Mouse (Mus musculus) liver, adult 2 months (tissue): ENCODE results near the gene Clcn7. TPM values are rescaled to one million over a fixed set of nuclear protein-coding genes. Genes with fewer than 3 reads are reported as not detected.

Experiments used
- DNase-seq: peaks from one replicate; pipeline ENCODE4 v3.0.0-alpha.2; 2011; ENCODE audit warnings: low read depth, low spot score; ENCODE audit errors: extremely low read depth
- H3K27ac ChIP-seq: fragments of 200-500 bp; replicated peaks from 2 replicates; pipeline ENCODE4 v1.5.1; 2012; ENCODE audit warnings: low read depth, mild to moderate bottlenecking, control low read depth, inconsistent platforms, low read length; ENCODE audit not compliant: insufficient read depth
- H3K27me3 ChIP-seq: fragments of 200-500 bp; 2 replicates; pipeline ENCODE4 v1.6.1; 2012; ENCODE audit warnings: mild to moderate bottlenecking, moderate library complexity, low read length, inconsistent platforms; ENCODE audit not compliant: control insufficient read depth, insufficient read depth
- H3K36me3 ChIP-seq: fragments of 200-500 bp; 2 replicates; pipeline ENCODE4 v1.6.1; 2012; ENCODE audit warnings: low read length, inconsistent platforms; ENCODE audit not compliant: control insufficient read depth, insufficient read depth
- H3K4me1 ChIP-seq: fragments of 200-500 bp; 2 replicates; pipeline ENCODE4 v1.6.1; 2011; ENCODE audit warnings: low read length; ENCODE audit not compliant: control insufficient read depth, insufficient read depth
- H3K4me3 ChIP-seq: fragments of 200-500 bp; 2 replicates; pipeline ENCODE4 v1.5.1; 2011; ENCODE audit warnings: low read depth, mild to moderate bottlenecking, control low read depth, low read length, moderate library complexity; ENCODE audit not compliant: insufficient read depth
- H3K79me2 ChIP-seq: fragments of 200-500 bp; 2 replicates; pipeline ENCODE4 v1.6.1; 2012; ENCODE audit warnings: inconsistent platforms, mild to moderate bottlenecking, low read length, moderate library complexity; ENCODE audit not compliant: control insufficient read depth, insufficient read depth
- H3K9ac ChIP-seq: fragments of 200-500 bp; 2 replicates; pipeline ENCODE4 v1.6.1; 2012; ENCODE audit warnings: low read depth, mild to moderate bottlenecking, control low read depth, inconsistent platforms, low read length
- CTCF ChIP-seq: fragments of 200-500 bp; IDR thresholded peaks from 2 replicates; pipeline ENCODE4 v1.5.1; 2011; ENCODE audit warnings: low read depth, low read length, control low read depth
- POLR2A ChIP-seq: fragments of 200-500 bp; IDR thresholded peaks from 2 replicates; pipeline ENCODE4 v1.6.1; 2011; ENCODE audit warnings: low read length, control low read depth; ENCODE audit not compliant: insufficient read depth; ENCODE audit errors: extremely low read depth
- WGBS: fragments of 180-500 bp; shearing (Covaris S2); methylation state at CpG from one replicate; pipeline ENCODE4 v1.1.7; 2018; 5-methylcytosine and 5-hydroxymethylcytosine counted together
- polyA plus RNA-seq: library from polyadenylated mRNA; depleted of rRNA; stranded (reverse); fragments of >200 nt; gene quantifications from 2 replicates; pipeline ENCODE4 v1.2.3, GENCODE M21; 2012
- total RNA-seq: library from RNA; depleted of rRNA; stranded (reverse); fragments of >200 nt; gene quantifications from 2 replicates; pipeline ENCODE4 v1.2.3, GENCODE M21; 2014

The Clcn7 gene
- total and polyA plus RNA-seq, 2 experiments, result 17.9 to 30.5 TPM

DNA sequence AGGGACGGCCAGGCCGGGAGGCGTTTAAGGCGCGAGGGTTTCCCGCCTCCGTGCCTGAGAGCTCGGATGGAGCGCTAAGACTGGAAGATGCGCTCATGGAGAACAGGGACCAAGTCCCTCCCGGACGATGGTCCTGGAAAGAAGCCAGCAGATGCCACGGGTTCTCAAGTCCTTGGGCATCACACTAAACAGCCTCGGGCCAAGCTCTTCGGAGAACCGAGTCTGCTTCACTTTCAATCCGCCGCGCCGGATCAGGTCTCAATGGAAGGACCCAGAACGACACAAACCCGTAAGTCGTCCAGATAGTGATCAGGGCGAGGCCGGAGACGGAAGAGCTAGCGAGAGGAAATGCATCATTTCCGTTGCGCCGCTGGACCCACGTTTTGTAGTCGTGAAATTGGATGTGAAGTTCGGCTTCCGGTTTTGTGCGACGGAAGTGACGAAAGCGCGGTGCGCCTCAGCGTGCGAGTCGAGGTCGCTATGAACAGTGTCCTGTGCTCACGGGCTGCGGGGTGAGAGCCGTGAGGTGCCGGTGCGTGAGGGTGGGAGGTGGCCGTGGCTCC is 51.0 kb downstream of the Clcn7 start, which contains the start of gene BC003965:
Gene BC003965 (plus strand): TSS at position 426 of the 563 bp plus-strand sequence.
- peak; percentile 95 for DNase-seq
- Histone ChIP-seq H3K27me3 (no peaks in the 10 kb centered on the region), H3K4me1 (peaks cover 10% of the 10 kb centered on the region), H3K36me3 (no peaks in the 10 kb centered on the region), H3K9ac (peak within 1 kb of the TSS; percentile 80), H3K4me3 (peak within 1 kb of the TSS; percentile 76), H3K79me2 (peaks cover 18% of the 10 kb centered on the region), H3K27ac (peak within 1 kb of the TSS; percentile 50)
- no peak for TF ChIP-seq CTCF
- TF ChIP-seq POLR2A, result peak; percentile 37
- under 1% methylated on average over 50 of the region's 50 CpGs for WGBS

DNA sequence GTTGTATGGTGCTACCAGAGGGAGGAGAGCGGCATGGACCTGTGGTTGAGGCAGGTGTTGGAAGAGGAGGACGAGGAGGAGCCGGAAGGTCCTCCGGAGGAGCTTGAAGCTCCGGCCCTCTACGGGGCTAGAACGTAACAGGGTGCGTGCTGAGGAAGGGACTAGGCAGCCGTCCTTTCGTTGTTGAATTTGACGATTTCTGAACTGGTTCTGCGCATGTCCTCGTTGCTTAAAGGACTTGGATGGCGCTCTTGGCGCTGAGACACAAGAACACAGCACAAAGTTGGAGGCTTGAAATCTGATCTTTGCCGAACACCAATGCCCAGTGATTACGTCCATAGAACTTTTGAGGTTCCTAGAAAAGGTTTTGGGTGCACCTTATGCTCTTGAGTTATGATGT is 51.8 kb downstream of the Clcn7 start:
- peaks cover 12% of the 10 kb centered on the region for H3K4me1 ChIP-seq
- TF ChIP-seq POLR2A, result no peak
- TF ChIP-seq CTCF, result no peak
- peak; percentile 17 for DNase-seq
- H3K79me2 ChIP-seq, result peaks cover 24% of the 10 kb centered on the region
- H3K36me3 ChIP-seq, result no peaks in the 10 kb centered on the region
- peak overlapping the region; percentile 76 for H3K4me3 ChIP-seq
- WGBS, result 6% methylated on average over 17 of the region's 17 CpGs
- H3K27ac ChIP-seq, result peak overlapping the region; percentile 27; the same call in 1 of the 2 replicates
- H3K27me3 ChIP-seq, result no peaks in the 10 kb centered on the region
- peak overlapping the region; percentile 80 for H3K9ac ChIP-seq

DNA sequence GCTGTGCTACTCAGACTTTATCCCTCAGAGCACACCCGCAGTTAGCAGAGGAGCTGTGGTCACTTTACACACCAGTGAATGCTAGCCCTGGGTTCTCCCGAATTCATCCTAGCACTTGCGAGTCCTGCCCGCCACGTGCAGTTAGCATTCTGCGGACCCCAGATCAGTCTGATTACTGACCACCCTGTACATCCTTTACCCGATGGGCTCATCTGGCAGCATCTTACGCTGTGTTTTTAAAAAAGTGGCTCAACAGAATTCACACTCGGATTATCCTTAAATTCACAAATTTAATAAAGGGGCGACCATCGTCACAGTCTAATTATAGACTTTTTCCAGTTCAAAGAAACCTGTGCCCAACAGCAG is 54.6 kb downstream of the Clcn7 start:
- Histone ChIP-seq H3K4me1 (peaks cover 15% of the 10 kb centered on the region), H3K36me3 (peaks cover 2% of the 10 kb centered on the region; the same call in 1 of the 2 replicates), H3K79me2 (peaks cover 38% of the 10 kb centered on the region), H3K4me3 (peak overlapping the region; percentile 81), H3K27ac (no peak overlapping the region; the same call in 1 of the 2 replicates), H3K9ac (peak overlapping the region; percentile 96), H3K27me3 (no peaks in the 10 kb centered on the region)
- 16% methylated on average over 11 of the region's 11 CpGs for WGBS
- peak; percentile 8 for DNase-seq
- TF ChIP-seq CTCF, result no peak
- TF ChIP-seq POLR2A, result no peak

DNA sequence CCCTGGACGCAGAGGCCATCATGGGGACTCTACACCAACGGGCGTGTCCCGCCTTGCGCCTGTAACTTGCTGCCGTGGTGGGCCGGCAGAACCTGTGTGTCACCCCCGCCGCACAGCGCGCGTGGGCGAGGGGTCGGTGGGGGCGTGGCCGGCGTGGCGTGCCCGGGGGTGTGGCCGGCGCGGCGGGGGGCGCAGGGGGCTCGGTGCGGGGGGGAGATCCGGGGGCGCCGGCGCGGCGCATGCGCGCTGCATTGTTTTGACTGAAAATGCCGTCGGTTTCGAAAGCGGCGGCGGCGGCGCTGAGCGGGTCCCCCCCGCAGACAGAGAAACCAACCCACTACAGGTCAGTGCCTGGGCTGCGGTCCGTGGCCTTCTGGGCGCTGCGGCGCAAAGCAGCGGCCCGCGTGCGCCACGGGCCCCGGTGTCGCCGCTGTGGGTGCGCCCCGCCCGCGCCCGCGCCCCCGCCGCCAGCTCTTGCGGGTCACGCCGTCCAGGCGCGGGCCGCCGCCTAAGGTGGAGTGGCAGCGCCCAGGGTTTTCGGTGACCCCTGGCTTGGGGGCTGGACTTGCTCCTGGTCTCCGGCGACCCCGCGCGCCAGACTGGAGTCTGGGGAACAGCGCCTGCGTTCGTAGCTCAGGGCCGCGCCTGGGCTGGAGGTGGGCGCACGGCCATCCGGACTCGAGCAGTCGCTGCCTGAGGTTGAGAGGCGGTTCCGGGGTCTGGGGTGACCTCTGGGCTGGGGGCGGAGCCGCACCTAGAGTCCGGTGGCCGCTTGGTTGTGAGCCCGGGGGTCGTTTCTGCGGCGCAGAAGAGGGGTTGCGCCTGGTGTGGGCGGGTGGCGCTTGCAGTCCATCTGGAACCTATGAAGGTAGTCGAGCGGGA is 55.2 kb downstream of the Clcn7 start, which contains the start of gene Unkl:
Gene Unkl (plus strand): TSS at position 248 of the 882 bp plus-strand sequence.
- no peaks in the 10 kb centered on the region for H3K27me3 ChIP-seq
- H3K9ac ChIP-seq, result peak within 1 kb of the TSS; percentile 96
- TF ChIP-seq POLR2A (no peak), CTCF (no peak)
- H3K79me2 ChIP-seq, result peaks cover 43% of the 10 kb centered on the region
- peaks cover 13% of the 10 kb centered on the region for H3K4me1 ChIP-seq
- H3K4me3 ChIP-seq, result peak within 1 kb of the TSS; percentile 81
- H3K27ac ChIP-seq, result peak within 1 kb of the TSS; percentile 63
- peak; percentile 24 for DNase-seq
- under 1% methylated on average over 78 of the region's 104 CpGs for WGBS
- peaks cover 2% of the 10 kb centered on the region; the same call in 1 of the 2 replicates for H3K36me3 ChIP-seq

- Histone ChIP-seq H3K27ac (peak overlapping the region; percentile 63), H3K27me3 (no peaks in the 10 kb centered on the region), H3K4me3 (peak overlapping the region; percentile 81), H3K79me2 (peaks cover 43% of the 10 kb centered on the region), H3K4me1 (peaks cover 11% of the 10 kb centered on the region), H3K36me3 (peaks cover 2% of the 10 kb centered on the region; the same call in 1 of the 2 replicates), H3K9ac (peak overlapping the region; percentile 96)
- WGBS, result 4% methylated on average over 16 of the region's 16 CpGs
- peak; percentile 29 for DNase-seq
- TF ChIP-seq POLR2A, result no peak
- TF ChIP-seq CTCF, result no peak
These were observed 55.9 kb downstream of the Clcn7 start for GRCm38 (mm10) chr17:25189091-25189490.
